Mouse (Mus musculus) embryonic facial prominence, embryonic 10.5 days (tissue): ENCODE results near the gene Myocos. TPM values are rescaled to one million over a fixed set of nuclear protein-coding genes. Genes with fewer than 3 reads are reported as not detected.

ENCODE experiments used
- DNase-seq: peaks from one replicate; pipeline ENCODE4 v3.0.0-alpha.2; 2017; ENCODE audit warnings: low spot score
- H3K27ac ChIP-seq: fragments of 300-500 bp; sonication (generic); replicated peaks from 2 replicates; pipeline ENCODE4 v1.5.1; 2016; ENCODE audit warnings: mild to moderate bottlenecking
- H3K27me3 ChIP-seq: fragments of 300-500 bp; sonication (generic); replicated peaks from 2 replicates; pipeline ENCODE4 v1.6.1; 2016; ENCODE audit warnings: low read depth, mild to moderate bottlenecking; ENCODE audit not compliant: poor library complexity, severe bottlenecking
- H3K36me3 ChIP-seq: fragments of 300-500 bp; sonication (generic); replicated peaks from 2 replicates; pipeline ENCODE4 v1.6.1; 2016; ENCODE audit warnings: mild to moderate bottlenecking, moderate library complexity
- H3K4me1 ChIP-seq: fragments of 300-500 bp; sonication (generic); 2 replicates; pipeline ENCODE4 v1.6.1; 2016
- H3K4me3 ChIP-seq: fragments of 300-500 bp; sonication (generic); 2 replicates; pipeline ENCODE4 v1.5.1; 2016; ENCODE audit warnings: mild to moderate bottlenecking, moderate library complexity
- H3K9me3 ChIP-seq: fragments of 300-500 bp; sonication (generic); 2 replicates; pipeline ENCODE4 v1.6.1; 2016; ENCODE audit warnings: mild to moderate bottlenecking
- WGBS: fragments of 180-500 bp; shearing (Covaris S2); methylation state at CpG from one replicate; pipeline ENCODE4 v1.1.7; 2016; 5-methylcytosine and 5-hydroxymethylcytosine counted together
- polyA plus RNA-seq: library from polyadenylated mRNA; unstranded; fragments of >200 nt; fragmentation: Nextera tagmentation; extraction: Ambion mirVana; gene quantifications from 2 replicates; pipeline ENCODE4 v1.2.1, GENCODE M21; 2016

Gene Myocos
- polyA plus RNA-seq: not detected in 2 replicates

- no peaks in the 10 kb centered on the region for H3K27me3 ChIP-seq
- no peak for DNase-seq
- H3K9me3 ChIP-seq: no peaks in the 10 kb centered on the region
- no peaks in the 10 kb centered on the region for H3K36me3 ChIP-seq
- no peak within 1 kb of the TSS for H3K4me3 ChIP-seq
- 90% methylated on average over 7 of the region's 7 CpGs for WGBS
- no peaks in the 10 kb centered on the region for H3K4me1 ChIP-seq
- H3K27ac ChIP-seq: no peak within 1 kb of the TSS
Observed at GRCm38 (mm10) chr1:162658119-162658518, at the start of gene Myocos. Gene Myocos (minus strand): TSS chr1:162658219.

GRCm38 (mm10) chr1:162700389-162701066 is 42.5 kb upstream of the Myocos start:
- H3K27me3 ChIP-seq: no peaks in the 10 kb centered on the region
- no peak overlapping the region for H3K4me3 ChIP-seq
- H3K9me3 ChIP-seq: no peaks in the 10 kb centered on the region
- H3K4me1 ChIP-seq: no peaks in the 10 kb centered on the region
- DNase-seq: no peak
- no peak overlapping the region for H3K27ac ChIP-seq
- H3K36me3 ChIP-seq: peaks cover 97% of the 10 kb centered on the region
- 83% methylated on average over 8 of the region's 8 CpGs for WGBS

- 95% methylated on average over 6 of the region's 6 CpGs for WGBS
Observed at GRCm38 (mm10) chr1:162697866-162698265, 39.8 kb upstream of the Myocos start.

GRCm38 (mm10) chr1:162693721-162694120 is 35.7 kb upstream of the Myocos start:
- Histone ChIP-seq H3K4me3 (no peak overlapping the region), H3K4me1 (no peaks in the 10 kb centered on the region), H3K27ac (no peak overlapping the region), H3K9me3 (no peaks in the 10 kb centered on the region), H3K27me3 (no peaks in the 10 kb centered on the region), H3K36me3 (peaks cover 99% of the 10 kb centered on the region)
- no peak for DNase-seq
- WGBS: 89% methylated on average over 2 of the region's 2 CpGs

More at GRCm38 (mm10) chr1:162697866-162698265, 39.8 kb upstream of the Myocos start:
- H3K27ac ChIP-seq: no peak overlapping the region
- no peaks in the 10 kb centered on the region for H3K27me3 ChIP-seq
- H3K9me3 ChIP-seq: no peaks in the 10 kb centered on the region
- H3K4me3 ChIP-seq: no peak overlapping the region
- no peak for DNase-seq
- H3K36me3 ChIP-seq: peaks cover 98% of the 10 kb centered on the region
- no peaks in the 10 kb centered on the region for H3K4me1 ChIP-seq

- peak overlapping the region; percentile 61 for H3K27ac ChIP-seq
- 5% methylated on average over 11 of the region's 11 CpGs for WGBS
- no peak for DNase-seq
Observed at GRCm38 (mm10) chr1:162665486-162666174, 7.6 kb upstream of the Myocos start.

GRCm38 (mm10) chr1:162664826-162665475 is 6.9 kb upstream of the Myocos start:
- Histone ChIP-seq H3K27ac (peak overlapping the region; percentile 61; the same call in 1 of the 2 replicates), H3K27me3 (no peaks in the 10 kb centered on the region), H3K4me1 (peaks cover 9% of the 10 kb centered on the region; the same call in 1 of the 2 replicates), H3K4me3 (peak overlapping the region; percentile 54), H3K9me3 (no peaks in the 10 kb centered on the region), H3K36me3 (peaks cover 9% of the 10 kb centered on the region)
- peak; percentile 83 for DNase-seq
- 16% methylated on average over 10 of the region's 10 CpGs for WGBS

More at GRCm38 (mm10) chr1:162665486-162666174, 7.6 kb upstream of the Myocos start:
- Histone ChIP-seq H3K4me1 (peaks cover 9% of the 10 kb centered on the region; the same call in 1 of the 2 replicates), H3K4me3 (peak overlapping the region; percentile 54), H3K36me3 (peaks cover 16% of the 10 kb centered on the region), H3K9me3 (no peaks in the 10 kb centered on the region), H3K27me3 (no peaks in the 10 kb centered on the region)

GRCm38 (mm10) chr1:162660276-162660860 is 2.3 kb upstream of the Myocos start:
- no peaks in the 10 kb centered on the region for H3K36me3 ChIP-seq
- H3K4me1 ChIP-seq: peaks cover 4% of the 10 kb centered on the region; the same call in 1 of the 2 replicates
- H3K27me3 ChIP-seq: no peaks in the 10 kb centered on the region
- DNase-seq: no peak
- no peak overlapping the region for H3K4me3 ChIP-seq
- H3K9me3 ChIP-seq: no peaks in the 10 kb centered on the region
- no peak overlapping the region for H3K27ac ChIP-seq
- 88% methylated on average over 11 of the region's 11 CpGs for WGBS

GRCm38 (mm10) chr1:162648416-162648815 is 9.6 kb downstream of the Myocos start:
- DNase-seq: no peak
- WGBS: 93% methylated on average over 14 of the region's 14 CpGs
- no peak overlapping the region for H3K27ac ChIP-seq
- no peaks in the 10 kb centered on the region for H3K36me3 ChIP-seq
- H3K4me1 ChIP-seq: peaks cover 4% of the 10 kb centered on the region; the same call in 1 of the 2 replicates
- H3K4me3 ChIP-seq: no peak overlapping the region
- H3K9me3 ChIP-seq: no peaks in the 10 kb centered on the region
- H3K27me3 ChIP-seq: no peaks in the 10 kb centered on the region

GRCm38 (mm10) chr1:162646083-162646686 is 11.8 kb downstream of the Myocos start:
- H3K4me1 ChIP-seq: peaks cover 8% of the 10 kb centered on the region; the same call in 1 of the 2 replicates
- no peaks in the 10 kb centered on the region for H3K9me3 ChIP-seq
- no peak overlapping the region for H3K27ac ChIP-seq
- WGBS: 81% methylated on average over 10 of the region's 10 CpGs
- H3K27me3 ChIP-seq: no peaks in the 10 kb centered on the region
- no peak overlapping the region for H3K4me3 ChIP-seq
- H3K36me3 ChIP-seq: no peaks in the 10 kb centered on the region
- DNase-seq: no peak

GRCm38 (mm10) chr1:162643752-162644151 is 14.3 kb downstream of the Myocos start:
- Histone ChIP-seq H3K9me3 (no peaks in the 10 kb centered on the region), H3K4me3 (no peak overlapping the region), H3K27me3 (no peaks in the 10 kb centered on the region), H3K4me1 (peaks cover 8% of the 10 kb centered on the region; the same call in 1 of the 2 replicates), H3K27ac (no peak overlapping the region), H3K36me3 (no peaks in the 10 kb centered on the region)
- no peak for DNase-seq
- 51% methylated on average over 4 of the region's 4 CpGs for WGBS

- no peak for DNase-seq
Observed at GRCm38 (mm10) chr1:162642591-162642990, 15.4 kb downstream of the Myocos start.

GRCm38 (mm10) chr1:162639861-162640260 is 18.2 kb downstream of the Myocos start:
- Histone ChIP-seq H3K4me3 (no peak overlapping the region), H3K4me1 (peaks cover 22% of the 10 kb centered on the region), H3K36me3 (no peaks in the 10 kb centered on the region), H3K27me3 (no peaks in the 10 kb centered on the region), H3K9me3 (no peaks in the 10 kb centered on the region), H3K27ac (no peak overlapping the region)
- WGBS: 90% methylated on average over 1 of the region's 1 CpGs
- no peak for DNase-seq

More at GRCm38 (mm10) chr1:162642591-162642990, 15.4 kb downstream of the Myocos start:
- H3K27me3 ChIP-seq: no peaks in the 10 kb centered on the region
- 79% methylated on average over 3 of the region's 3 CpGs for WGBS
- no peak overlapping the region for H3K4me3 ChIP-seq
- H3K9me3 ChIP-seq: no peaks in the 10 kb centered on the region
- no peak overlapping the region for H3K27ac ChIP-seq
- H3K36me3 ChIP-seq: no peaks in the 10 kb centered on the region
- peaks cover 8% of the 10 kb centered on the region; the same call in 1 of the 2 replicates for H3K4me1 ChIP-seq
